Mouse (Mus musculus): ENCODE results near the gene Scube3. TPM values are rescaled to one million over a fixed set of nuclear protein-coding genes. Genes with fewer than 3 reads are reported as not detected.
A peak's percentile ranks its signal among the peaks of the same experiment; 100 is the strongest.

The Scube3 gene
- polyA plus RNA-seq, 2 experiments = 10.5 to 31.6 TPM

DNA sequence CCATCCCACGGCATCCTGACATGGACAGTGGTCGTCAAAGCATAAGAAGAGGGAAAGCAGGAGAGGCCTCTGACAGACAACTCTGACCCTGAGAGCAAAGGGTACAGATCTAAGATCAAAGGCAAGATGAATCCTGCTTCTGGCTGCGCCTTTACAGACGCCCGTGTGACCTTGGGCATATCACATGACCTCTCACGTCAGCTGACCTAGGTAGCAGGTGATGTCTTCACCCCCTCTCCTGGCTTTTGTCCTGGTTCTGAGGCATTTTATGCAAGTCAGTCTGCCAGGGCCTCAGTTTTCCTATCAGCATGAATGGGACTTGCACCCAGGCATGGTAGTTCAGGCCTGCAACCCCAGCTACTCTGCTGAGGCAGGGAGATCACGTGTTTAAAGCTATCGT is 3.9 kb upstream of the Scube3 start:
- peaks cover 10% of the 10 kb centered on the region for H3K4me1 ChIP-seq (ENCODE audit: control insufficient read depth, insufficient read depth, low read length)
- no peaks in the 10 kb centered on the region for H3K27me3 ChIP-seq (ENCODE audit: control insufficient read depth, insufficient read depth, low read length)
- no peaks in the 10 kb centered on the region for H3K36me3 ChIP-seq (ENCODE audit: control insufficient read depth, insufficient read depth, low read length)
- DNase-seq (ENCODE audit: low spot score) = no peak
- H3K4me2 ChIP-seq (replicated peaks; ENCODE audit: low read depth, low read length, severe bottlenecking) = no peak overlapping the region
- ATAC-seq (ENCODE audit: low FRiP score, low read depth) = no peak
- no peak overlapping the region for H3K9ac ChIP-seq (ENCODE audit: low read depth, low read length, severe bottlenecking)
- 86% methylated on average over 8 of the region's 8 CpGs for WGBS
- H3K4me3 ChIP-seq (replicated peaks; ENCODE audit: low read length) = no peak overlapping the region
- no peak for TF ChIP-seq POLR2A (IDR thresholded peaks at IDR 0.05; ENCODE audit: borderline replicate concordance, extremely low read depth, insufficient read depth, insufficient read length)
- no peaks in the 10 kb centered on the region for H3K9me3 ChIP-seq (ENCODE audit: control insufficient read depth, low read length)
- H3K27ac ChIP-seq (replicated peaks; ENCODE audit: low read depth, low read length) = no peak overlapping the region

DNA sequence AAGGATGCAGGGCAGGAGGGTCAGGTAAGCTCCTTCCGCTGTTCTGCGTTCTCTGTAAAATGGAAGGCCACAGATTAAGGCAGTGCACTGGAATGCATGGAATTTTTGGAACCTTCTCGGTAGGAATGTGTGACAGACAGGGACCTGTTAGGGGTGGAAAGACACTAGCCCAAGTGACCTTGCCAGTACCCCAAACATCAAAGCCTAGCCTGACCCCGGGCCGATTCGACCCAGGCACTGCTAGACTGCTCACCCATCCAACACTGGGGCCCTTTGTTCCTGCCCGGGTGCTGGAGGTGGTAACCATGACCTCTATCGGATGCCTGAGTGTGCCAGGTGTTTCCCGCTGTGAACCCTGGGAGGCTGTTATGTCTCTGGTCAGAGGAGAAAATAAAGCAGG is 3.3 kb upstream of the Scube3 start:
- H3K27ac ChIP-seq (replicated peaks; ENCODE audit: low read depth, low read length) = no peak overlapping the region

DNA sequence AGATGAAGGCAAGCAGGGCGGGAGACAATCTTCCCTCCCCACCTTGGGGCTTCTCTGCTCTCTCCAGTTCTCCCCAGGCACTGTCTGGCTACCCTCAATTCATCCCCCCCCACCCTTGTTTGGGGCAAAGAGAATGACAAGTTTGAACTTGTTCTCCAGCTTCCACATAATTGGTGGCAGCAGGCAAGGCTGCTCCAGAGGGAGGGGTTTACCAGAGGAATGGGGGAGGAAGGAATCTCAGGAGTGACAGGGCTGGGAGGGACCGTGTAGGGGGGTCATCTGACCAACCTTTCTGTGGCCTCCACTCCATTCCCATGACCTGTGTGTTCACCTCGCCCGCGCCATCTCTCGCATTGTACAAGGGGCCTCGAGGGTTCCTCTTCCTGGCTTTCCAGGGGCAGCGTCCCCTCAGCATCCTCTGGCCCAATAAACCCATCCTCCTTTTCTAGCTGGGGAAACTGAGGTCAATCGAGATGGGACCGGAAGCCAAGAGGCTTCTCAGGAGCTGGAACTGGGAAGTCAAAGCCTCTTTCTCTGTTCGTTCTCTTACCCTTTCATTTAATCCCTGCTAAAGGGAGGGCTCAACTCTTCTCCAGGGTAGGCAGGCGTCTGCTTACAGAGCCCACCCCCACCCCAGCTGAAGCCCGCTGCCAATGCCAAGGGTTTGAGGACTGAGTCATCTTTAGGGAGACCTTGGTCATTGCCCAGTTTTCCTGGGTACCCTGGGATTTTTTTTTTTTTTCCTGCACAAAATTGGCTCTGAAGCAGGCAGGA is 1.3 kb upstream of the Scube3 start:
- Histone ChIP-seq H3K9me3 (ENCODE audit: control insufficient read depth, low read length) (no peaks in the 10 kb centered on the region), H3K4me1 (ENCODE audit: control insufficient read depth, insufficient read depth, low read length) (peaks cover 35% of the 10 kb centered on the region), H3K27me3 (ENCODE audit: control insufficient read depth, insufficient read depth, low read length) (no peaks in the 10 kb centered on the region), H3K27ac (replicated peaks; ENCODE audit: low read depth, low read length) (no peak overlapping the region), H3K36me3 (ENCODE audit: control insufficient read depth, insufficient read depth, low read length) (no peaks in the 10 kb centered on the region), H3K4me2 (replicated peaks; ENCODE audit: low read depth, low read length, severe bottlenecking) (peak overlapping the region; percentile 93), H3K9ac (ENCODE audit: low read depth, low read length, severe bottlenecking) (peak overlapping the region; percentile 83; the same call in 1 of the 2 replicates), H3K4me3 (replicated peaks; ENCODE audit: low read length) (peak overlapping the region; percentile 77; the same call in 1 of the 2 replicates)
- ATAC-seq (ENCODE audit: low FRiP score, low read depth) (no peak), DNase-seq (ENCODE audit: low spot score) (no peak)
- WGBS = 26% methylated on average over 13 of the region's 13 CpGs
- no peak for TF ChIP-seq POLR2A (IDR thresholded peaks at IDR 0.05; ENCODE audit: borderline replicate concordance, extremely low read depth, insufficient read depth, insufficient read length)

More for the DNA sequence above, 3.3 kb upstream of the Scube3 start:
- no peak for ATAC-seq (ENCODE audit: low FRiP score, low read depth)
- Histone ChIP-seq H3K36me3 (ENCODE audit: control insufficient read depth, insufficient read depth, low read length) (no peaks in the 10 kb centered on the region), H3K9ac (ENCODE audit: low read depth, low read length, severe bottlenecking) (no peak overlapping the region), H3K27me3 (ENCODE audit: control insufficient read depth, insufficient read depth, low read length) (no peaks in the 10 kb centered on the region), H3K4me2 (replicated peaks; ENCODE audit: low read depth, low read length, severe bottlenecking) (no peak overlapping the region), H3K4me3 (replicated peaks; ENCODE audit: low read length) (no peak overlapping the region), H3K4me1 (ENCODE audit: control insufficient read depth, insufficient read depth, low read length) (peaks cover 16% of the 10 kb centered on the region), H3K9me3 (ENCODE audit: control insufficient read depth, low read length) (no peaks in the 10 kb centered on the region)
- 53% methylated on average over 9 of the region's 9 CpGs for WGBS
- no peak for DNase-seq (ENCODE audit: low spot score)
- no peak for TF ChIP-seq POLR2A (IDR thresholded peaks at IDR 0.05; ENCODE audit: borderline replicate concordance, extremely low read depth, insufficient read depth, insufficient read length)

DNA sequence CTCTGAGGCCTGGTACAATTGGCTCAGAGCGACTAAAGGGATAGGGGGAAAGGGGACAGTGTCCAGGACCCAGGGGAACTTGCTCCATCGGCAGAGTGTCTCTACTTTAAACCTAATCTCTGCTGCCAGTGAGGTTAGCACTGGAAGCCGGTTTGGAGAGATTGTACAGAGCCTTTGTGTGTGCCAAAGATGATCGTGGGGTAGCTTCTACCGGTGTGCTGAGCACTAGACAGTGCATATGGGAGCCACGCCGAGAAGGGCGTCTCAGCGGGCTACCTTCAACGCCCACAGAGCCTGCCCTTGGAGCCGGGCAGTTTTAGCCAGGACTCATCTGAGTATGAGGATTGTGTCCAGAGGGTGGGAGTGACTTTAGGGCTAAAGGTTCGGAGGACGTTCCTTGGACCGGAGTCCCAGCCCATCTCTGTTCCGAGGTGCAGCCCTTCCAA is 713 bp upstream of the Scube3 start:
- Histone ChIP-seq H3K9me3 (ENCODE audit: control insufficient read depth, low read length) (no peaks in the 10 kb centered on the region), H3K4me3 (replicated peaks; ENCODE audit: low read length) (peak overlapping the region; percentile 77), H3K36me3 (ENCODE audit: control insufficient read depth, insufficient read depth, low read length) (no peaks in the 10 kb centered on the region), H3K27me3 (ENCODE audit: control insufficient read depth, insufficient read depth, low read length) (no peaks in the 10 kb centered on the region), H3K4me2 (replicated peaks; ENCODE audit: low read depth, low read length, severe bottlenecking) (peak overlapping the region; percentile 93), H3K4me1 (ENCODE audit: control insufficient read depth, insufficient read depth, low read length) (peaks cover 40% of the 10 kb centered on the region), H3K9ac (ENCODE audit: low read depth, low read length, severe bottlenecking) (peak overlapping the region; percentile 83), H3K27ac (replicated peaks; ENCODE audit: low read depth, low read length) (peak overlapping the region; percentile 83)
- 5% methylated on average over 14 of the region's 15 CpGs for WGBS
- no peak for ATAC-seq (ENCODE audit: low FRiP score, low read depth)
- no peak for TF ChIP-seq POLR2A (IDR thresholded peaks at IDR 0.05; ENCODE audit: borderline replicate concordance, extremely low read depth, insufficient read depth, insufficient read length)
- DNase-seq (ENCODE audit: low spot score) = no peak

DNA sequence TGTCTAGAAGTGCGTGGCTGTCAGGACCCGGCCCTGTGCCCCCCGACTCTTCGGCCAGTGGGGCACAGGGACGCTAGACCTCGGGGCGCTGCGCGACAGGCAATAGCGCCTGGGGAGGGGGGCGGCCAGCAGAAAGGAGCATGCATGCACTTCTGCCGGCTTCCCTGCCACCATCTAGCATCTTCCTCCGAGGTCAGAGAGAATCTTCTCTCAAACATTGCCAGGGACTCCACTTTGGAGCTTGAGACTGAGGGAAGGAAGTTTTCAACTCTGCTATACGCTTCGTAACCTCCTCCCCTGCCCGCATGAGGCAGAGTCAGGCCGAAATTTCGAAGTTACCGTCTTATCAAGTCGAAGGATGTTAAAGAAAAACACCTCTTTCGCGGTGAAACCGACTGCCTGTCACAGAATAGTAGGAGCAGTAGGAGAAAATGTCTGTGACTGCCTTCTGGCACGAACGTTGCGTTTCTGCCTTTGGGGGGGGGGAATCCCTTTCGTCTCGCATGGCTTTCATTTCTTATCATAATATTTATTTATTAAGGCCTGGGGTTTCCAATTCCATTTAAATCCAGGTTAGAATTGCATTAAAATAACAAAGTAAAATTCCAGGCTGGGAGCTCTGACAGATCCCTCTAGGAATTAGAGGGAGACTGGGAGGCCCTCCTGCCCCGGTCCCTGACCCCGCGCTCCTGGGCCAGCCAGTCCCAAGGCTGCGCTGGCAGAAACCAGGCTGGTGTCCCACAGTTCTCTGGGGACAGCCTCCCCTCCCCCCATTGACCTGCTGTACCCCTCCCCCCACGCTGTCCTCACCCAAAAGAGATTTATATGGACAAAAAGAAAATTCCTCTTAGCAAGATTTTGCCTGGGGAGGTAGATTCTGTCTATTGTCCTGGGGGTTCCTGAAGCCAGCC is 1.0 kb downstream of the Scube3 start:
- no peak for TF ChIP-seq POLR2A (IDR thresholded peaks at IDR 0.05; ENCODE audit: borderline replicate concordance, extremely low read depth, insufficient read depth, insufficient read length)
- under 1% methylated on average over 29 of the region's 33 CpGs for WGBS
- peak overlapping the region; percentile 83 for H3K9ac ChIP-seq (ENCODE audit: low read depth, low read length, severe bottlenecking)
- peak overlapping the region; percentile 83 for H3K27ac ChIP-seq (replicated peaks; ENCODE audit: low read depth, low read length)
- peak; percentile 33 for DNase-seq (ENCODE audit: low spot score)
- peak overlapping the region; percentile 93 for H3K4me2 ChIP-seq (replicated peaks; ENCODE audit: low read depth, low read length, severe bottlenecking)
- H3K9me3 ChIP-seq (ENCODE audit: control insufficient read depth, low read length) = no peaks in the 10 kb centered on the region
- ATAC-seq (ENCODE audit: low FRiP score, low read depth) = no peak
- H3K4me3 ChIP-seq (replicated peaks; ENCODE audit: low read length) = peak overlapping the region; percentile 77
- peaks cover 50% of the 10 kb centered on the region for H3K4me1 ChIP-seq (ENCODE audit: control insufficient read depth, insufficient read depth, low read length)
- no peaks in the 10 kb centered on the region for H3K36me3 ChIP-seq (ENCODE audit: control insufficient read depth, insufficient read depth, low read length)
- H3K27me3 ChIP-seq (ENCODE audit: control insufficient read depth, insufficient read depth, low read length) = no peaks in the 10 kb centered on the region
